Mouse (Mus musculus) central nervous system, embryonic 18 days (tissue): ENCODE measurements around the gene Anapc15. TPM values are rescaled to one million over a fixed set of nuclear protein-coding genes. Genes with fewer than 3 reads are reported as not detected.

Experiments used
- polyA plus RNA-seq: library from polyadenylated mRNA; depleted of rRNA; stranded (reverse); fragments of >200 nt; gene quantifications from 2 replicates; pipeline ENCODE4 v1.2.3, GENCODE M21; 2012; rRNA removed

Anapc15 gene
- 85.9 and 93.3 TPM in 2 replicates for polyA plus RNA-seq

GRCm38 (mm10) chr7:101863415-101863814, at the start of gene Anapc15:
Gene Anapc15, plus strand, starts transcription at chr7:101863715.

GRCm38 (mm10) chr7:101817861-101818401, 45.6 kb upstream of the Anapc15 start, which contains the start of gene Phox2a:
Gene Phox2a, plus strand, starts transcription at chr7:101818313.

GRCm38 (mm10) chr7:101837606-101838471, 25.7 kb upstream of the Anapc15 start, which contains the start of gene Inppl1:
Gene Inppl1, minus strand, starts transcription at chr7:101838229.

GRCm38 (mm10) chr7:101857094-101857493, 6.4 kb upstream of the Anapc15 start, which contains the start of gene Folr2:
Gene Folr2, minus strand, starts transcription at chr7:101857194.

GRCm38 (mm10) chr7:101870629-101871028, 7.1 kb downstream of the Anapc15 start, which contains the start of gene Folr1:
Gene Folr1, minus strand, starts transcription at chr7:101870788.

GRCm38 (mm10) chr7:101905561-101906286, 42.2 kb downstream of the Anapc15 start, which contains the start of gene Lamtor1:
Gene Lamtor1, plus strand, starts transcription at chr7:101905904.

GRCm38 (mm10) chr7:101906287-101906681, 42.8 kb downstream of the Anapc15 start, which contains the start of gene Tomt:
Gene Tomt, minus strand, starts transcription at chr7:101906359.

GRCm38 (mm10) chr7:101933751-101934240, 70.3 kb downstream of the Anapc15 start, which contains the start of the genes Lrrc51 and Numa1:
Gene Lrrc51, minus strand, starts transcription at chr7:101933895.
Gene Numa1, plus strand, starts transcription at chr7:101934111.

Other genes with a start within 250 kb of the Anapc15 start
- 24.4 and 27.1 TPM in 2 replicates for gene Clpb, start 200.1 kb upstream of the Anapc15 start, polyA plus RNA-seq
- 0.19 and 0.47 TPM in 2 replicates for gene Phox2a, start 45.4 kb upstream of the Anapc15 start, polyA plus RNA-seq
- 16.0 and 17.4 TPM in 2 replicates for gene Inppl1, start 25.5 kb upstream of the Anapc15 start, polyA plus RNA-seq
- 2.7 and 3.4 TPM in 2 replicates for gene Folr2, start 6.5 kb upstream of the Anapc15 start, polyA plus RNA-seq
- gene Folr1, start 7.1 kb downstream of the Anapc15 start, polyA plus RNA-seq: 6.3 and 19.2 TPM in 2 replicates
- 165 and 168 TPM in 2 replicates for gene Lamtor1, start 42.2 kb downstream of the Anapc15 start, polyA plus RNA-seq
- gene Tomt, start 42.6 kb downstream of the Anapc15 start, polyA plus RNA-seq: 0.34 and 0.36 TPM in 2 replicates
- gene Lrrc51, start 70.2 kb downstream of the Anapc15 start, polyA plus RNA-seq: 8.7 and 11.0 TPM in 2 replicates
- 53.4 and 61.3 TPM in 2 replicates for gene Numa1, start 70.4 kb downstream of the Anapc15 start, polyA plus RNA-seq
- gene Il18bp, start 155.0 kb downstream of the Anapc15 start, polyA plus RNA-seq: 17.2 and 19.3 TPM in 2 replicates
- gene Rnf121, start 201.8 kb downstream of the Anapc15 start, polyA plus RNA-seq: 85.9 and 92.3 TPM in 2 replicates
- gene Xndc1, start 201.8 kb downstream of the Anapc15 start, polyA plus RNA-seq: 51.7 and 54.6 TPM in 2 replicates
- gene Xntrpc, start 202.0 kb downstream of the Anapc15 start, polyA plus RNA-seq: 4.0 and 4.4 TPM in 2 replicates
- 3.0 and 3.1 TPM in 2 replicates for gene Trpc2, start 219.4 kb downstream of the Anapc15 start, polyA plus RNA-seq
- 0.23 and 1.8 TPM in 2 replicates for gene Art1, start 238.0 kb downstream of the Anapc15 start, polyA plus RNA-seq
- 0.27 and 0.28 TPM in 2 replicates for gene Art5, start 245.8 kb downstream of the Anapc15 start, polyA plus RNA-seq